Mouse (Mus musculus): ENCODE measurements around the gene Fam47e. TPM values are rescaled to one million over a fixed set of nuclear protein-coding genes. Genes with fewer than 3 reads are reported as not detected.

Gene Fam47e
- polyA plus RNA-seq, 1 experiment from 2014 or later = 0.69 TPM

- ATAC-seq (replicated peaks) = no peak
- H3K4me3 ChIP-seq = no peak overlapping the region
- WGBS = 92% methylated on average over 1 of the region's 1 CpGs
- no peaks in the 10 kb centered on the region for H3K36me3 ChIP-seq
- no peak overlapping the region for H3K27ac ChIP-seq (replicated peaks)
- no peaks in the 10 kb centered on the region for H3K4me1 ChIP-seq
- no peak overlapping the region for H3K4me2 ChIP-seq (replicated peaks)
- H3K27me3 ChIP-seq = no peaks in the 10 kb centered on the region
- no peak overlapping the region for H3K9ac ChIP-seq (replicated peaks)
- no peaks in the 10 kb centered on the region for H3K9me3 ChIP-seq
These were observed 1.0 kb downstream of the Fam47e start for GRCm38 (mm10) chr5:92555905-92556304.

GRCm38 (mm10) chr5:92557508-92557907 lies 2.6 kb downstream of the Fam47e start:
- H3K27ac ChIP-seq (replicated peaks) = no peak overlapping the region
- 94% methylated on average over 1 of the region's 1 CpGs for WGBS
- H3K9me3 ChIP-seq = no peaks in the 10 kb centered on the region
- ATAC-seq (replicated peaks) = no peak
- H3K27me3 ChIP-seq = no peaks in the 10 kb centered on the region
- H3K4me3 ChIP-seq = no peak overlapping the region
- no peak overlapping the region for H3K4me2 ChIP-seq (replicated peaks)
- no peak overlapping the region for H3K9ac ChIP-seq (replicated peaks)
- H3K4me1 ChIP-seq = no peaks in the 10 kb centered on the region
- H3K36me3 ChIP-seq = no peaks in the 10 kb centered on the region

GRCm38 (mm10) chr5:92560201-92560600 lies 5.3 kb downstream of the Fam47e start:
- no peak for ATAC-seq (replicated peaks)

GRCm38 (mm10) chr5:92562002-92562401 lies 7.1 kb downstream of the Fam47e start:
- Histone ChIP-seq H3K4me2 (replicated peaks) (no peak overlapping the region), H3K27ac (replicated peaks) (no peak overlapping the region), H3K4me1 (no peaks in the 10 kb centered on the region), H3K9me3 (no peaks in the 10 kb centered on the region), H3K4me3 (no peak overlapping the region), H3K9ac (replicated peaks) (no peak overlapping the region), H3K27me3 (no peaks in the 10 kb centered on the region), H3K36me3 (no peaks in the 10 kb centered on the region)
- WGBS = 80% methylated on average over 13 of the region's 13 CpGs
- ATAC-seq (replicated peaks) = no peak

More at GRCm38 (mm10) chr5:92560201-92560600, 5.3 kb downstream of the Fam47e start:
- Histone ChIP-seq H3K27me3 (no peaks in the 10 kb centered on the region), H3K4me2 (replicated peaks) (no peak overlapping the region), H3K9ac (replicated peaks) (no peak overlapping the region), H3K4me3 (no peak overlapping the region), H3K36me3 (no peaks in the 10 kb centered on the region), H3K27ac (replicated peaks) (no peak overlapping the region), H3K9me3 (no peaks in the 10 kb centered on the region), H3K4me1 (no peaks in the 10 kb centered on the region)
- 51% methylated on average over 2 of the region's 2 CpGs for WGBS

DNA sequence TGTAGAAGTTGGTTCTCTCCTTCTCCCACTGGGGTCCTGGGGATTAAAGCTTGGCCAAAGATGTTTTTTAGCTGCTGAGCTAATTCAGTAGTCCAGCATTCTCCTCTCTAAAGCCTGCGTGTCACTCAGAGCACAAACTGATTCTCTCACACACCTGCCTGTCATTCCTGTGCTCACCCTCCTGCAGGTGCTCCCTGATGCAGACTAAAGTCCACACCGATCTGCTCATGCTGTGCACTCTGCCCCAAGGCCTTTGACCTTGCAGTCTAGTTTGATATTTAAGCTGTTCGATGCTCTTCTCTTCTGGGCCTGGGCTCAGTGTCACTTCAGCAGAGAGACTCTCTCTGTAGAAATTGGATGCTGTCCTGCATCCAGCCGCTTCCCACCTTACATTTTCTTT lies 16.4 kb downstream of the Fam47e start:
- 93% methylated on average over 4 of the region's 4 CpGs for WGBS
- no peaks in the 10 kb centered on the region for H3K27me3 ChIP-seq
- H3K27ac ChIP-seq (replicated peaks) = no peak overlapping the region
- H3K4me3 ChIP-seq = no peak overlapping the region
- no peak overlapping the region for H3K4me2 ChIP-seq (replicated peaks)
- no peak overlapping the region for H3K9ac ChIP-seq (replicated peaks)
- no peaks in the 10 kb centered on the region for H3K9me3 ChIP-seq
- no peaks in the 10 kb centered on the region for H3K4me1 ChIP-seq
- no peak for ATAC-seq (replicated peaks)
- no peaks in the 10 kb centered on the region for H3K36me3 ChIP-seq

DNA sequence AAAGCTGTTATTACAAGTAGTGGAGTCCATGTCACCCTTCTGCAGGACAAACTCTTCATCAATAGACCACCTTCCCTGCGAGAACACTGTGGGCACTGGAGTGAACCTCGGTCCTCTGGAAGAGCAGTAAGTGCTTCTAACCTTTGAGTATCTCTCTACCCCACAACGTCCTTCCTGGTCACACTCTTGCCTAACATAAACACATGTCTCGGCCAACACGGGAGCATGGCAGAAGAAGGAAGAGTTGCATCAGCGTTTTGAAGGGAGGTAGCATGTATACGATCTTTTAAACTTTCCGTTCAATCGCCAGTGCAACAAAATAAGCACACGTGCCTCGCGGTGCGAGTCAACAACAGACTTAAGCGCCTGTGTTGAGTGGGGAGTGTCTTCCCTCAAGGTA lies 24.7 kb downstream of the Fam47e start:
- H3K4me1 ChIP-seq = no peaks in the 10 kb centered on the region
- H3K4me2 ChIP-seq (replicated peaks) = no peak overlapping the region
- H3K4me3 ChIP-seq = no peak overlapping the region
- WGBS = 88% methylated on average over 14 of the region's 14 CpGs
- H3K9ac ChIP-seq (replicated peaks) = no peak overlapping the region
- no peak for ATAC-seq (replicated peaks)
- no peaks in the 10 kb centered on the region for H3K9me3 ChIP-seq
- H3K27me3 ChIP-seq = no peaks in the 10 kb centered on the region
- H3K27ac ChIP-seq (replicated peaks) = no peak overlapping the region
- H3K36me3 ChIP-seq = no peaks in the 10 kb centered on the region

DNA sequence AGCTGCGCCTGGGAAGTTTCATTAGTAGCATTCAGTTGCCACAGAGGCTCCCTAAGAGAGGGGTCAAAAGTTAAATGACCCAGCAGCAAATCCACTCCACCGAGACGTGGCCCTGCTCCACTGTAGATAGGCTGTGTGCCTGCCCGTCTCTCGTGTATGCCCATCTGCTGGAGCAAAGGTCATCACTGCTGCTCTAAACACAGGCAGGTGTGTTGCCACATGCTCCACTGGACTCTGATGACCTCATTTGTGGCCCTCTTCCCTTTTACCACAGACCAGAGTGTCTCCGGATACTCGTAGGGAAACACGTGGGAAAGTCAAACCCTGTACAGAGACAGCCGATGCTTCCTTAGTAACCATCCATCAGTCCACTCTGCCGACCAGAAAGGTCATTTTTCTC lies 31.1 kb downstream of the Fam47e start:
- ATAC-seq (replicated peaks) = no peak
- 78% methylated on average over 10 of the region's 10 CpGs for WGBS

GRCm38 (mm10) chr5:92595026-92595425 lies 40.2 kb downstream of the Fam47e start:
- 82% methylated on average over 5 of the region's 5 CpGs for WGBS
- no peaks in the 10 kb centered on the region for H3K4me1 ChIP-seq
- no peak overlapping the region for H3K4me2 ChIP-seq (replicated peaks)
- no peaks in the 10 kb centered on the region for H3K9me3 ChIP-seq
- H3K9ac ChIP-seq (replicated peaks) = no peak overlapping the region
- H3K27ac ChIP-seq (replicated peaks) = no peak overlapping the region
- H3K4me3 ChIP-seq = no peak overlapping the region
- H3K36me3 ChIP-seq = no peaks in the 10 kb centered on the region
- no peak for ATAC-seq (replicated peaks)
- H3K27me3 ChIP-seq = no peaks in the 10 kb centered on the region

More for the DNA sequence above, 31.1 kb downstream of the Fam47e start:
- Histone ChIP-seq H3K4me3 (no peak overlapping the region), H3K27me3 (no peaks in the 10 kb centered on the region), H3K27ac (replicated peaks) (no peak overlapping the region), H3K9ac (replicated peaks) (no peak overlapping the region), H3K4me1 (no peaks in the 10 kb centered on the region), H3K9me3 (no peaks in the 10 kb centered on the region), H3K4me2 (replicated peaks) (no peak overlapping the region), H3K36me3 (no peaks in the 10 kb centered on the region)

- H3K4me3 ChIP-seq = no peak overlapping the region
- WGBS = 92% methylated on average over 8 of the region's 8 CpGs
- no peaks in the 10 kb centered on the region for H3K36me3 ChIP-seq
- no peak for ATAC-seq (replicated peaks)
- H3K27me3 ChIP-seq = no peaks in the 10 kb centered on the region
- H3K4me2 ChIP-seq (replicated peaks) = no peak overlapping the region
- H3K4me1 ChIP-seq = no peaks in the 10 kb centered on the region
- H3K9ac ChIP-seq (replicated peaks) = no peak overlapping the region
- no peak overlapping the region for H3K27ac ChIP-seq (replicated peaks)
- no peaks in the 10 kb centered on the region for H3K9me3 ChIP-seq
These were observed 42.0 kb downstream of the Fam47e start for GRCm38 (mm10) chr5:92596865-92597264.

- Histone ChIP-seq H3K9me3 (no peaks in the 10 kb centered on the region), H3K4me1 (peaks cover 12% of the 10 kb centered on the region; the same call in 1 of the 2 replicates), H3K36me3 (no peaks in the 10 kb centered on the region), H3K27ac (replicated peaks) (no peak overlapping the region), H3K9ac (replicated peaks) (no peak overlapping the region), H3K4me3 (no peak overlapping the region), H3K27me3 (no peaks in the 10 kb centered on the region), H3K4me2 (replicated peaks) (no peak overlapping the region)
- ATAC-seq (replicated peaks) = no peak
- WGBS = 85% methylated on average over 10 of the region's 10 CpGs
These were observed 44.2 kb downstream of the Fam47e start for GRCm38 (mm10) chr5:92599030-92599429.

DNA sequence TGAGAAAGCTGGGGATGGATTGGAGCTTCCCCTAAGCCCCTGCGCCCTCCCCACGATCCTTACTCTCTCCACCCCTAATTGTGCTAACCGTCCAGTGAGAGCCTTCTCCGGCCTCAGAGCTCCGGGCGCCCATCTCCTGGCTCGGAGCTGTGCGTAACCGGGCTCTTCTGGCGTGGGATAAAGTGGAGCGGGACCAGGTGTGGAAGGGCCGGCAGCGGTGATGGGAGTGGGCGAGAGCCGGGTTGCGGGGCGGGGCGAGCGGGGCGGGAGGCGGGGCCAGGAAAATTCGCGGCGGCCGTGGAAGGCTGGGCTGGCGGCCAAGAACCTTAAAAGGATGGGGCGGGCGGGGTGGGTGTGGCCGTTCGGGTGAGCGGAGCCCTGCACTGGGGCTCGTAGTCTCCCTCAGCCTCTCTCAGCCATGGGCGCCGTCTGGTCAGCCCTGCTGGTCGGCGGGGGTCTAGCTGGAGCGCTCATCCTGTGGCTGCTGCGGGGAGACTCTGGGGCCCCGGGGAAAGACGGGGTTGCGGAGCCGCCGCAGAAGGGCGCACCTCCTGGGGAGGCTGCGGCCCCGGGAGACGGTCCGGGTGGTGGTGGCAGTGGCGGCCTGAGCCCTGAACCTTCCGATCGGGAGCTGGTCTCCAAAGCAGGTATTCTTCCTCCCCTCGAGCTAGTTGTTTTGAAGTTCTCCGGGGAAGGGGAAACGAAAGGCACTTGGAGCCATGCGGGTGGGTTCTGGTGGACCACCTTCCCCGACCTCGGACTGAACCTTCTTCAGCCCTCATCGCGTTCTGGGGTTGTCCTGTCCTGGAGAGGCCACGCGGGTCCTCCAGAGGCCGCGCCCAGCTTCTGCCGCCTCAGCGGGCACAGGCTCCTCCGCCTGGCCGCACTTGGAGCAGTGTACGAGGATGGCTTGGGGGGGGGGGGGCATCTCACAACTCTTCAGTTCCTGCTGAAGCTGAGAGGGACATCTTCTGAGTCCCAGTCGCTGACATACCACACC lies 48.1 kb downstream of the Fam47e start, which contains the start of gene Stbd1:
Gene Stbd1, plus strand, starts transcription at position 351 of the 1,000 bp plus-strand sequence.
- WGBS = under 1% methylated on average over 63 of the region's 69 CpGs
- Histone ChIP-seq H3K4me1 (peaks cover 12% of the 10 kb centered on the region; the same call in 1 of the 2 replicates), H3K4me2 (replicated peaks) (peak within 1 kb of the TSS; percentile 98), H3K36me3 (no peaks in the 10 kb centered on the region), H3K27me3 (no peaks in the 10 kb centered on the region), H3K9me3 (no peaks in the 10 kb centered on the region), H3K9ac (replicated peaks) (peak within 1 kb of the TSS; percentile 63), H3K27ac (replicated peaks) (no peak within 1 kb of the TSS), H3K4me3 (peak within 1 kb of the TSS; percentile 62)
- ATAC-seq (replicated peaks) = peak; percentile 94

DNA sequence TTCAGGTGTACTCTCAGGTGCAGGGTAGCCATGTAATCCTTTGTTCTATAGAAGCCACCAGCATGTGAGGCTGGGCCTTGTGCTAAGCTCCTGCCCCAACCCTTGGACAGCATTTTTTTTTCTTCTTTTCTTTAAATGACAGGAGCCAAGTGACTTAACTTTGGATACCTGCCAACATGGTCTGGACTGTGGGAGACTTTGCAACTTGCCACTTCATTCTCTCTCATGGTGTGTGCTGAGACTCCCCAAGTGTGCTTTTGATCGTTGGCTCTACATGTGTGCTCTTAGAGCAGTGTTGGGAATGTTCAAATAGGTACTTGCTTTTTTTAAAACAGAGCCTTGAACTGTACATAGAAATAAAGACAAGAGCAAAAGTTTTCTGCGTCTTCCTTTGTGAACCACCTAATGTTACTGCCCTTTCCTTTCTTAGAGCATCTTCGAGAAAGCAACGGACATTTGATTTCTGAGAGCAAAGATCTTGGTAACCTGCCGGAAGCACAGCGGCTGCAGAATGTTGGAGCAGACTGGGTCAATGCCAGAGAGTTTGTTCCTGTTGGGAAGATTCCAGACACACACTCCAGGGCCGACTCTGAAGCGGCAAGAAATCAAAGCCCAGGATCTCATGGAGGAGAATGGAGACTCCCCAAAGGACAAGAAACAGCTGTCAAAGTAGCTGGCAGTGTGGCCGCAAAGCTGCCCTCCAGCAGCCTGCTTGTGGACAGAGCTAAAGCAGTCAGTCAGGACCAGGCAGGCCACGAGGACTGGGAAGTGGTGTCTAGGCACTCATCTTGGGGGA lies 49.8 kb downstream of the Fam47e start:
- Histone ChIP-seq H3K27ac (replicated peaks) (no peak overlapping the region), H3K9me3 (no peaks in the 10 kb centered on the region), H3K36me3 (no peaks in the 10 kb centered on the region), H3K27me3 (no peaks in the 10 kb centered on the region), H3K4me1 (peaks cover 12% of the 10 kb centered on the region; the same call in 1 of the 2 replicates), H3K9ac (replicated peaks) (no peak overlapping the region), H3K4me2 (replicated peaks) (no peak overlapping the region), H3K4me3 (no peak overlapping the region)
- WGBS = 71% methylated on average over 10 of the region's 10 CpGs
- no peak for ATAC-seq (replicated peaks)
